Mouse (Mus musculus) cortical plate, adult 2 months (tissue): ENCODE measurements around the gene Usp10.

ENCODE experiments used
- CTCF ChIP-seq: fragments of 200-500 bp; IDR thresholded peaks from 2 replicates; pipeline ENCODE4 v1.5.1; 2011; ENCODE audit warnings: mild to moderate bottlenecking, control low read depth, low read length; ENCODE audit not compliant: insufficient read depth; ENCODE audit errors: extremely low read depth
- POLR2A ChIP-seq: fragments of 200-500 bp; IDR thresholded peaks from 2 replicates; pipeline ENCODE4 v1.6.1; 2011; ENCODE audit warnings: mild to moderate bottlenecking, low read length, control low read depth; ENCODE audit not compliant: insufficient read depth; ENCODE audit errors: extremely low read depth

GRCm38 (mm10) chr8:119914161-119914560 lies 4.0 kb downstream of the Usp10 start:
- TF ChIP-seq CTCF (no peak), POLR2A (no peak)
